Mouse (Mus musculus) CH12.LX (cell line): ENCODE results near the gene Pgc. TPM values are rescaled to one million over a fixed set of nuclear protein-coding genes. Genes with fewer than 3 reads are reported as not detected.
A peak's percentile ranks its signal among the peaks of the same experiment; 100 is the strongest.

Experiments used
- DNase-seq: peaks from one replicate; pipeline ENCODE4 v3.0.0-alpha.2; 2013; ENCODE audit errors: extremely low read depth
- H3K27ac ChIP-seq: 2 replicates; pipeline ENCODE4 v1.5.1; 2012; ENCODE audit warnings: low read depth, mild to moderate bottlenecking, control low read depth, moderate library complexity; ENCODE audit not compliant: insufficient read depth
- H3K27me3 ChIP-seq: replicated peaks from 2 replicates; pipeline ENCODE3; 2012; ENCODE audit warnings: inconsistent platforms
- H3K36me3 ChIP-seq, 2 experiments: replicated peaks in 1 of 2; 2 replicates each; pipeline versions ENCODE3 to v1.6.1; 2012; ENCODE audit warnings: inconsistent platforms in 1 of 2, low read length in 1 of 2, mild to moderate bottlenecking in 1 of 2, mixed read lengths in 1 of 2, moderate library complexity in 1 of 2; ENCODE audit not compliant: control insufficient read depth in 1 of 2, insufficient read depth in 1 of 2
- H3K4me1 ChIP-seq, 2 experiments: 2 replicates each; pipeline ENCODE4 v1.6.1; 2012; ENCODE audit warnings: inconsistent platforms in 1 of 2, moderate library complexity in 1 of 2; ENCODE audit not compliant: insufficient read depth in 2 of 2, control insufficient read depth in 1 of 2
- H3K4me2 ChIP-seq: 2 replicates; pipeline ENCODE4 v1.6.1; 2012; ENCODE audit warnings: low read depth, mild to moderate bottlenecking, control low read depth; ENCODE audit not compliant: poor library complexity, insufficient read depth, severe bottlenecking
- H3K4me3 ChIP-seq, 3 experiments: fragments of 150-350 bp in 1 of 3; sonication (generic) in 1 of 3; replicated peaks in 1 of 3; 2 replicates each; pipeline versions ENCODE3 to v1.5.1; 2011 to 2012; ENCODE audit warnings: low read depth in 2 of 3, low read length in 2 of 3, mild to moderate bottlenecking in 2 of 3, moderate library complexity in 2 of 3, control low read depth in 1 of 3, improper control_type of control experiment in 1 of 3, inconsistent platforms in 1 of 3, mixed read lengths in 1 of 3; ENCODE audit not compliant: poor library complexity in 1 of 3
- H3K79me2 ChIP-seq: replicated peaks from 2 replicates; pipeline ENCODE4 v1.6.1; 2012; ENCODE audit warnings: mild to moderate bottlenecking, moderate library complexity; ENCODE audit not compliant: control insufficient read depth, poor library complexity, insufficient read depth, severe bottlenecking; ENCODE audit errors: extremely low read depth
- H3K9ac ChIP-seq: 2 replicates; pipeline ENCODE4 v1.6.1; 2012; ENCODE audit warnings: low read depth, mild to moderate bottlenecking, control low read depth, moderate library complexity; ENCODE audit not compliant: insufficient read depth
- H3K9me3 ChIP-seq: replicated peaks from 2 replicates; pipeline ENCODE3; 2012; ENCODE audit warnings: low read length, inconsistent platforms, mixed read lengths
- BHLHE40 ChIP-seq: IDR thresholded peaks from 2 replicates; pipeline ENCODE4 v1.6.1; 2011; ENCODE audit warnings: mild to moderate bottlenecking, low read depth, low read length, improper control_type of control experiment
- CHD1 ChIP-seq: IDR thresholded peaks from 2 replicates; pipeline ENCODE4 v1.6.1; 2012; ENCODE audit warnings: low read depth, low read length, improper control_type of control experiment, inconsistent platforms
- EP300 ChIP-seq: IDR thresholded peaks from 2 replicates; pipeline ENCODE4 v1.6.1; 2011; ENCODE audit warnings: low read length, improper control_type of control experiment
- ETS1 ChIP-seq: conservative IDR thresholded peaks from 2 replicates; pipeline ENCODE4 v1.6.1; 2012; ENCODE audit warnings: low read depth, mild to moderate bottlenecking, inconsistent platforms, low read length, improper control_type of control experiment, moderate library complexity
- GABPA ChIP-seq: IDR thresholded peaks from 2 replicates; pipeline ENCODE4 v1.6.1; 2012; ENCODE audit warnings: low read depth, low read length, improper control_type of control experiment, inconsistent platforms; ENCODE audit not compliant: insufficient replicate concordance
- IRF4 ChIP-seq: IDR thresholded peaks from 2 replicates; pipeline ENCODE4 v1.6.1; 2014; ENCODE audit warnings: low read depth, mild to moderate bottlenecking, inconsistent platforms, low read length, improper control_type of control experiment
- JUND ChIP-seq: conservative IDR thresholded peaks from 2 replicates; pipeline ENCODE4 v1.6.1; 2011; ENCODE audit warnings: low read depth, low read length, improper control_type of control experiment
- MAZ ChIP-seq: IDR thresholded peaks from 2 replicates; pipeline ENCODE4 v1.6.1; 2012; ENCODE audit warnings: low read depth, mild to moderate bottlenecking, inconsistent platforms, low read length, improper control_type of control experiment, moderate library complexity
- MXI1 ChIP-seq: IDR thresholded peaks from 2 replicates; pipeline ENCODE4 v1.6.1; 2011; ENCODE audit warnings: mild to moderate bottlenecking, low read depth, low read length, improper control_type of control experiment
- POLR2A ChIP-seq: IDR thresholded peaks from 2 replicates; pipeline ENCODE4 v1.6.1; 2011; ENCODE audit warnings: low read depth, mild to moderate bottlenecking, improper control_type of control experiment, low read length
- POLR2AphosphoS2 ChIP-seq: IDR thresholded peaks from 2 replicates; pipeline ENCODE4 v1.6.1; 2011; ENCODE audit warnings: low read depth, low read length, improper control_type of control experiment
- RAD21 ChIP-seq: IDR thresholded peaks from 2 replicates; pipeline ENCODE4 v1.6.1; 2011; ENCODE audit warnings: low read depth, mild to moderate bottlenecking, low read length, improper control_type of control experiment, moderate library complexity
- RCOR1 ChIP-seq: conservative IDR thresholded peaks from 2 replicates; pipeline ENCODE4 v1.6.1; 2012; ENCODE audit warnings: low read depth, mild to moderate bottlenecking, inconsistent platforms, low read length, improper control_type of control experiment
- TBP ChIP-seq: conservative IDR thresholded peaks from 2 replicates; pipeline ENCODE4 v1.6.1; 2011; ENCODE audit warnings: low read depth, low read length, improper control_type of control experiment
- TCF12 ChIP-seq: IDR thresholded peaks from 2 replicates; pipeline ENCODE4 v1.6.1; 2014; ENCODE audit warnings: low read depth, mild to moderate bottlenecking, inconsistent platforms, low read length, improper control_type of control experiment
- USF1 ChIP-seq: IDR thresholded peaks from 2 replicates; pipeline ENCODE4 v1.6.1; 2014; ENCODE audit warnings: low read depth, mild to moderate bottlenecking, inconsistent platforms, low read length, improper control_type of control experiment
- USF2 ChIP-seq: conservative IDR thresholded peaks from 2 replicates; pipeline ENCODE4 v1.6.1; 2011; ENCODE audit warnings: low read depth, low read length, improper control_type of control experiment
- ZC3H11A ChIP-seq: IDR thresholded peaks from 2 replicates; pipeline ENCODE4 v1.6.1; 2012; ENCODE audit warnings: low read depth, mild to moderate bottlenecking, inconsistent platforms, low read length, improper control_type of control experiment
- ZKSCAN1 ChIP-seq: IDR thresholded peaks from 2 replicates; pipeline ENCODE4 v1.6.1; 2012; ENCODE audit warnings: low read depth, inconsistent platforms, low read length, improper control_type of control experiment, borderline replicate concordance
- ZNF384 ChIP-seq: IDR thresholded peaks from 2 replicates; pipeline ENCODE4 v1.6.1; 2012; ENCODE audit warnings: low read depth, low read length, improper control_type of control experiment, inconsistent platforms
- dilution Hi-C: fragments of 300-500 bp; cut with MboI; formaldehyde crosslinking; loops from 2 replicates; pipeline ENCODE4 v1.14.3; 2020; ENCODE audit warnings: low sequenced_read_pairs; ENCODE audit not compliant: extremely low pct_unique_long_range_greater_than_20kb, extremely low pct_ligation_motif_present
- in situ Hi-C: fragments of 300-500 bp; cut with MboI; formaldehyde crosslinking; loops from 3 replicates; pipeline ENCODE4 v1.14.3; 2019; ENCODE audit warnings: low sequenced_read_pairs, low pct_ligation_motif_present, low pct_unique_long_range_greater_than_20kb, mixed read lengths
- polyA plus RNA-seq: library from polyadenylated mRNA; unstranded; fragments of >175 nt; gene quantifications from 2 replicates; pipeline ENCODE4 v1.2.1, GENCODE M21; 2012; ENCODE audit warnings: low read depth; ENCODE audit not compliant: insufficient read length
- total RNA-seq, 2 experiments: library from RNA; depleted of rRNA; stranded (reverse); fragments of 300-350 nt in 1 of 2; fragments of >200 nt in 1 of 2; gene quantifications; 2 replicates each; pipeline ENCODE4 v1.2.3; 2012 to 2014

Gene Pgc
- total and polyA plus RNA-seq, 3 experiments = not detected

DNA sequence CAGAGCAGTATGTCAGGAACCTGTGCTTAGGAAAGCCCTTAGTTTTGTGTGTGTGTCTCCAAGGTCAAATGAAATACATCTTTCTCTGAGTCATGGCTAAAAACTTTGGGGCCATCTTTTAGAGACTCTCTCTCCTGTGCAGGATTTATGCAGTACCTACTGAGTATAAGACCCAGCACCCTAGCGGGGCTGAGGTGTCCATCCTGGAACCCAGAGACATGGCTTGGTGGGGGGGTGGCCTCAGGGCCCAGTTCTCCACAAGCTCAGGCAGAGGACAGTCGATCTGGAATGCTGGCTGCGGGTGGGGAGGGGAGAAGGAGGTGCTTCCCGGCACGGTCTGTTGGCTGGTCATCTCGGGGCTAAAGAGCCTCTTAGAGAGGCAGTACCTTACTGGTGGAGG, 29.7 kb downstream of the Pgc start:
- in situ Hi-C loops (no loop called here), dilution Hi-C loops (no loop called here)
- peak overlapping the region; percentile 5 for H3K9ac ChIP-seq
- H3K9me3 ChIP-seq = peaks cover 8% of the 10 kb centered on the region
- H3K27me3 ChIP-seq = no peaks in the 10 kb centered on the region
- H3K27ac ChIP-seq = peak overlapping the region; percentile 67
- TF ChIP-seq ZNF384 (no peak), ZKSCAN1 (no peak), MAZ (no peak), GABPA (no peak), ZC3H11A (no peak), EP300 (no peak), RCOR1 (no peak), RAD21 (no peak), USF2 (no peak), TBP (no peak), JUND (no peak), CHD1 (no peak), ETS1 (no peak), POLR2A (no peak), MXI1 (no peak), USF1 (no peak)
- no peak for DNase-seq
- H3K36me3 ChIP-seq = peaks cover 2 to 34% of the 10 kb centered on the region in 2 experiments
- peaks cover 58 to 93% of the 10 kb centered on the region in 2 experiments for H3K4me1 ChIP-seq
- 0 out of 2 replicates have a peak overlapping the region, but pooled peaks have one; percentile 44 for H3K4me2 ChIP-seq
- no peak overlapping the region for H3K4me3 ChIP-seq
- H3K79me2 ChIP-seq = peaks cover 25% of the 10 kb centered on the region

DNA sequence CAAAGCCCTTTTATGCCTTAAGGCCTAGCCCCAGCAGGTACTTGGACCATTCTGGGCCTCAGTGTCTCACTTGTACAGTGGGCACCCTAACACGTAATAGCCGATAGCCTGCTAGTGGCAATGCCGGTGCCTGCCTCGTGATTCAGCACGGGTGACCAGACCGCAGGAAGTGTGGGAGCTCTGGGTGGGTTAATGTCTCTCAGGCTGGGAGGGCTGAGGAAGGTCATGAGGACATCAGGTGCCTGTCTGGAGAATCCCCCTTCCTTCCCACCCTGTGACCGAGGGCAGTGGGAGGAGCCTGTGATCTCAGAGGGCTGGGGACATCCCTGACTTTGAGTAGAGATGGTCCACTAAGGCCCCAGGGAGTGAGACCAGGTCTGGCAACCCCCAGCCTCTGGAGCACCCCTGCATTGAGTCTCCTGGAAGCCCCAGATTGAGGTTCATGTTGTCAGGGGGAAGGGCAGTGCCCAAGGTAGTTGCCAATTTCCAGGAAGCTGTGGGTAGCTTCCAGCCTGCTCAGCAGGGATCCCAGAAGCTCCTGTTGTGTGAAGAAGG, 30.5 kb downstream of the Pgc start:
- Histone ChIP-seq H3K79me2 (peaks cover 22% of the 10 kb centered on the region), H3K4me1 (peaks cover 66 to 99% of the 10 kb centered on the region in 2 experiments), H3K27ac (peak overlapping the region; percentile 67), H3K4me2 (peak overlapping the region; percentile 44; the same call in 1 of the 2 replicates), H3K27me3 (no peaks in the 10 kb centered on the region), H3K9me3 (peaks cover under 1% of the 10 kb centered on the region), H3K36me3 (peaks cover 3 to 34% of the 10 kb centered on the region in 2 experiments), H3K4me3 (no peak overlapping the region), H3K9ac (peak overlapping the region; percentile 5)
- peak; percentile 40; the same call in 1 of the 2 replicates for TF ChIP-seq TCF12
- TF ChIP-seq RCOR1 = no peak
- TF ChIP-seq ETS1 = peak; percentile 57; the same call in 1 of the 2 replicates
- peak; percentile 94 for TF ChIP-seq BHLHE40
- TF ChIP-seq POLR2AphosphoS2 = no peak
- TF ChIP-seq IRF4 = peak; percentile 5; the same call in 1 of the 2 replicates
- TF ChIP-seq POLR2A = 0 out of 2 replicates have a peak, but pooled peaks have one; percentile 1
- TF ChIP-seq GABPA = no peak
- dilution Hi-C loops = no loop called here
- in situ Hi-C loops = no loop called here
- DNase-seq = no peak
